Mouse (Mus musculus) liver, embryonic 16.5 days (tissue): ENCODE results near the gene Cd300lg. TPM values are rescaled to one million over a fixed set of nuclear protein-coding genes. Genes with fewer than 3 reads are reported as not detected.

ENCODE experiments used
- ATAC-seq: fragments of 200-750 bp; cut with Nextera tagmentation; 2 replicates; pipeline ENCODE4 v1.8.0; 2017; ENCODE audit warnings: low read depth, mild to moderate bottlenecking, moderate number of reproducible peaks, moderate library complexity
- H3K27ac ChIP-seq: fragments of 300-500 bp; sonication (generic); 2 replicates; pipeline ENCODE4 v1.5.1; 2014; ENCODE audit warnings: mild to moderate bottlenecking, low read length
- H3K27me3 ChIP-seq: fragments of 300-500 bp; sonication (generic); 2 replicates; pipeline ENCODE4 v1.6.1; 2014; ENCODE audit warnings: low read depth, low read length, mixed read lengths; ENCODE audit not compliant: control insufficient read depth, insufficient read depth
- H3K36me3 ChIP-seq: fragments of 300-500 bp; sonication (generic); 2 replicates; pipeline ENCODE4 v1.6.1; 2014; ENCODE audit warnings: mild to moderate bottlenecking; ENCODE audit not compliant: control insufficient read depth, insufficient read depth
- H3K4me1 ChIP-seq: fragments of 300-500 bp; sonication (generic); 2 replicates; pipeline ENCODE4 v1.6.1; 2014; ENCODE audit warnings: low read depth, low read length, mixed read lengths; ENCODE audit not compliant: control insufficient read depth
- H3K4me2 ChIP-seq: fragments of 300-500 bp; sonication (generic); 2 replicates; pipeline ENCODE4 v1.6.1; 2014; ENCODE audit warnings: low read depth, low read length, mixed read lengths
- H3K4me3 ChIP-seq: fragments of 300-500 bp; sonication (generic); 2 replicates; pipeline ENCODE4 v1.5.1; 2014; ENCODE audit warnings: low read depth, mild to moderate bottlenecking, low read length
- H3K9ac ChIP-seq: fragments of 300-500 bp; sonication (generic); 2 replicates; pipeline ENCODE4 v1.6.1; 2014; ENCODE audit warnings: low read depth, low read length
- H3K9me3 ChIP-seq: fragments of 300-500 bp; sonication (generic); replicated peaks from 2 replicates; pipeline ENCODE4 v1.6.1; 2016; ENCODE audit warnings: low read length; ENCODE audit not compliant: control insufficient read depth
- WGBS: fragments of 180-500 bp; shearing (Covaris S2); extraction: QIAGEN DNeasy Blood & Tissue Kit; methylation state at CpG from one replicate; pipeline ENCODE4 v1.1.7; 2014; ENCODE audit not compliant: insufficient replicate concordance; 5-methylcytosine and 5-hydroxymethylcytosine counted together
- polyA plus RNA-seq: library from polyadenylated mRNA; unstranded; fragments of >200 nt; fragmentation: Nextera tagmentation; extraction: Ambion mirVana; gene quantifications from 2 replicates; pipeline ENCODE4 v1.2.1, GENCODE M21; 2015

Gene Cd300lg
- polyA plus RNA-seq = 0.68 and 0.87 TPM in 2 replicates

DNA sequence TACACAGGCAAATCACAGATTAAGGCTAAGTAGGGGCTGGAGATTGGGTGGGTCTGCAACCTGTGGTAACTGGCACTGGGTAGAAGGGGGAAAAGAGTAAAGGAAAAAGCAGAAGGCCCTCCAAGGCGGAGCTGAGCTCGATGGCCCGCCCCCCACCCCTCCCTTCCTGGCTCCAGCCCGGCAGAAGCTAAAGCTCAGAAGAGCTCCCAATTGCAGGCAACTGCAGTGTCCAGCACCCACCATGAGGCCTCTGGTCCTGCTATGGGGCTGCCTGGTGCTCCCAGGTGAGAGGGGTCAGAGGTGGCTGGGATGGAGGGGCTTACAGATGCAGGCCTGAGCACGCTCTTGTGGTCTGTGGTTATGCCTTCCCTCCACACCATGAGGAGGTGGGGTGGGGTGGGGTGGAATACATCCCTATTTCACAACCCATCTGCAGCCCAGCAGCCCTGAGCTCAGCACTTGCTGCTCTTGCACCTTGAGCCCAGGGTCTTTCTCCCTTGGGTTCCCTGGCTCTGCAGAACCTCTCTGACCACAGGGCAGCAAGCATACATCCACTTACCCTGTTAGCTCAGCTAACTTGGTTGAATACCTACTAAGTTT, at the start of gene Cd300lg:
Cd300lg (plus strand) TSS at position 160 of the 600 bp plus-strand sequence.
- ATAC-seq = no peak
- 12% methylated on average over 5 of the region's 5 CpGs for WGBS
- Histone ChIP-seq H3K9ac (no peak within 1 kb of the TSS), H3K27me3 (no peaks in the 10 kb centered on the region), H3K4me2 (no peak within 1 kb of the TSS), H3K27ac (no peak within 1 kb of the TSS), H3K9me3 (no peaks in the 10 kb centered on the region), H3K36me3 (no peaks in the 10 kb centered on the region), H3K4me1 (no peaks in the 10 kb centered on the region; the same call in 1 of the 2 replicates), H3K4me3 (no peak within 1 kb of the TSS)

DNA sequence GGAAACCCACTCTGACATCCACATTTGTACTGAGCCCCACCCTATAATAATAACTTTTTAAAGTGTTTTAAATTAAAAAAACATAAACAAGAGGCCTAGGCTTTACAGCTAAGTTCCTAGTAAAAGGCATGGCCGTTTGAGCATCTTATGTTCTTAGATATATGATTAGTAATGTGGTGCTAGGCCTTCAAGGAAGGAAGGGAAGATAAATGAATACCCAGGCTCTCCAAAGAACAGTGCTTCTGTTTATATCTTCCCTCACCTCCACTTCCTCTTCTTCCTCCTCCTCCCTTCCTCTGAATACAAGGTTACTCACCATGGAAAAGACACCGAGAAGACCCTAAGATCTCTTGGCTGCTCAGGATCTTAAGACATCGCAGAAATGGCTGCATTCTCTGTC, 49.5 kb upstream of the Cd300lg start:
- 0 out of 2 replicates have a peak, but pooled peaks cover under 1% of the 10 kb centered on the region for H3K27me3 ChIP-seq
- ATAC-seq = no peak
- 48% methylated on average over 3 of the region's 3 CpGs for WGBS

DNA sequence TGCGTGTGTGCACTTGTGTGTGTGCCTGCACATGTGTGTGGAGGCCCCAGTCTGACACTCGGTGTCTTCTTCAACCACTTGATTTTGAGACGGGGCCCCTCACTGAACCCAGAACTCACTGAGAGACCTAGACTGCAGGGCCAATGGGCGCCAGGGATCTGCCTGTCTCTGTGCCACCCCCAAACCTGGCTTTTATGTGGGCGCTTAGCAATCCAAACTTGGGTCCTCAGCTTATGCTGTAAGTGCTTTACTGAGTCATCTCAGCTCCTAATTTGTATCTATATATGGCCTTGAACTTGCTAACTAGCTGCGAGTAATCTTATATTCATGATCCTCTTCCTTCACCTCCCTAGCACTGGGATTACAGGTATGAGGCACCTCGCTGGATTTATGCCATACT, 48.9 kb upstream of the Cd300lg start:
- Histone ChIP-seq H3K36me3 (no peaks in the 10 kb centered on the region), H3K27ac (no peak overlapping the region), H3K9ac (no peak overlapping the region), H3K4me1 (peaks cover 14% of the 10 kb centered on the region), H3K4me2 (no peak overlapping the region), H3K9me3 (no peaks in the 10 kb centered on the region), H3K27me3 (no peaks in the 10 kb centered on the region), H3K4me3 (no peak overlapping the region)
- ATAC-seq = no peak
- WGBS = 74% methylated on average over 7 of the region's 7 CpGs

More for the DNA sequence above, 49.5 kb upstream of the Cd300lg start:
- Histone ChIP-seq H3K36me3 (no peaks in the 10 kb centered on the region), H3K4me3 (no peak overlapping the region), H3K9ac (no peak overlapping the region), H3K9me3 (no peaks in the 10 kb centered on the region), H3K4me2 (no peak overlapping the region), H3K27ac (no peak overlapping the region), H3K4me1 (peaks cover 14% of the 10 kb centered on the region)

DNA sequence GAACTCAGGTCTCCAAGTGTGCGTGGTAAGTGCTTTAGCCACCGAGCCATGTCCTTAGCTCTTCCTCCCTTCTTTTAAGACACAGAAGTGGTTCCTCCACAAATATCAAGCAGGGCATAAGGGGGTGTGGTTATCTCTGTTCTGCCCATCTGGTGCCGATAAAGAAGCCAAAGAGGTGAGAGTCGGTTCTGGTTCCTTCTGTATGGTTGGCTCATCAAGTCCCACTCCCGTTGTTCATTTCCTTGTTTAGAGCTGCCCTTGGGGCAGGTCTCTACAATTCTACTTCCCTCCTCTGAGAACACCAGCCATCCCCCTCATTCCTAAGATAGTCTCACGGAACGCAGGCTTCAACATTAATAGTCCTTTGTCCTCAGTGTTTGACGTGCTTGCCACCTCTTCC, 47.2 kb upstream of the Cd300lg start:
- 29% methylated on average over 8 of the region's 8 CpGs for WGBS
- Histone ChIP-seq H3K27ac (peak overlapping the region; percentile 78), H3K9me3 (no peaks in the 10 kb centered on the region), H3K4me3 (peak overlapping the region; percentile 6; the same call in 1 of the 2 replicates), H3K9ac (no peak overlapping the region; the same call in 1 of the 2 replicates), H3K36me3 (no peaks in the 10 kb centered on the region), H3K4me1 (peaks cover 14% of the 10 kb centered on the region), H3K4me2 (peak overlapping the region; percentile 53), H3K27me3 (no peaks in the 10 kb centered on the region)
- peak; percentile 94 for ATAC-seq

DNA sequence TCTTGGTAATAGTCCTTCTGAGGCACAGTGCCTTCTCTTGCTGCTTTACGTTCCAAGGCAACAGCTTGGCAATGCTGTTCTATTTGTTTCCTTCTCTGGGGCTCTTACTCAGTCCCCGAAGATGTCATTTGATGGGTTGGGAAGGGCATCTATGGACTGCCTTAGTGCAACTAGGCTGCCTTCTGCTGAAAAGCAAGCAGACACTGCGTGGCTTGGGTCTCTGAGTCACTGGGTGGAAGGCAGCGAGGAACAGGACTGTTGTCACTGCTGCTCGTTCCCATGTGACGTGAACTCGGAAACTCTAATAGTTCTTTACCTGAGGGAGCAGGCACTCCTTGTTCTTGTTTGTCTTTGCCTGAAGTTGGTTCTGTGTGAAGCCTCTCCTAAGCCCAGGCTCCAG, 45.4 kb upstream of the Cd300lg start:
- WGBS = 82% methylated on average over 7 of the region's 7 CpGs
- H3K4me2 ChIP-seq = no peak overlapping the region
- H3K36me3 ChIP-seq = no peaks in the 10 kb centered on the region
- no peaks in the 10 kb centered on the region for H3K27me3 ChIP-seq
- no peak overlapping the region for H3K9ac ChIP-seq
- no peak for ATAC-seq
- H3K4me3 ChIP-seq = no peak overlapping the region
- H3K9me3 ChIP-seq = no peaks in the 10 kb centered on the region
- H3K27ac ChIP-seq = no peak overlapping the region
- peaks cover 14% of the 10 kb centered on the region for H3K4me1 ChIP-seq

DNA sequence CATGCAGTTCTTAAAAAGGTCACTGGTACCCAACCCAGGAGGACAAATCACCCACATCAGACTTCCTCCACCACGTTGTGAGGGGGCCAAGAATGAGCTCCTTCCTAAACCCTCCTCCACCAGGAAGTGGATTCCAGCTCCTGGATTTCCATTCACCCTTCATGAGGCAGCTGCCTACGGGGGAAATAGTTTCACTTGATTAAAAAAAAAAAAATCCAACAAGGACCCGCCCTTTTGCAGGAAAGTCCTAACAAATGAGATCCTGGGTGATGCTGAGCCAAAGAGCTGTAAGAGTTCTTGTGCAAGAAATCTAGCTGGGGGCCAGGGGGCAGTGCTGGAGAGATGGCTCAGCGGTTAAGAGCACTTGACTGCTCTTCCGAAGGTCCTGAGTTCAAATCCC, 43.1 kb upstream of the Cd300lg start:
- no peak for ATAC-seq
- no peaks in the 10 kb centered on the region for H3K36me3 ChIP-seq
- no peak overlapping the region for H3K4me3 ChIP-seq
- no peak overlapping the region for H3K27ac ChIP-seq
- no peak overlapping the region for H3K4me2 ChIP-seq
- 37% methylated on average over 5 of the region's 5 CpGs for WGBS
- no peaks in the 10 kb centered on the region for H3K9me3 ChIP-seq
- peaks cover 12% of the 10 kb centered on the region for H3K4me1 ChIP-seq
- H3K9ac ChIP-seq = no peak overlapping the region
- H3K27me3 ChIP-seq = no peaks in the 10 kb centered on the region

DNA sequence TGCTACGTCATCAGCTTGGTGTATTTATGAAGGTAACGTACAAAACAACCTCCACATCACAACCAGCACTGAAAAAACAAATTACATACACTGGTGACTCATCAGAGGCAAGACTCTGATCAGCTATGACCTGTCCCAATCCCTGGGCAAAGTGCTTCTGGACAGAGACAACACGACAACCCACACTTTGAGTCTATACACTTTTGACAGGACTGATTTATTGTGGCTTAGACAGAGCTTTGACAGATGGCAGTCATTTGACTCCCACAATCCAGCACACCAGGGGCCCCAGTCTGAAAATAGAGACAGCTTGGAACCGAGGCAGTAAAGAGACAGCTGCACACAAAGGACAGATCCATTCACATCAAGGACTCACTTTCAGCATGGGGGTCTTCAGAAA, 41.8 kb upstream of the Cd300lg start:
- no peak overlapping the region for H3K4me3 ChIP-seq
- H3K9me3 ChIP-seq = no peaks in the 10 kb centered on the region
- no peak overlapping the region for H3K9ac ChIP-seq
- no peak overlapping the region for H3K4me2 ChIP-seq
- no peak for ATAC-seq
- no peak overlapping the region for H3K27ac ChIP-seq
- WGBS = 47% methylated on average over 4 of the region's 4 CpGs
- H3K27me3 ChIP-seq = no peaks in the 10 kb centered on the region
- H3K36me3 ChIP-seq = no peaks in the 10 kb centered on the region
- peaks cover 3% of the 10 kb centered on the region; the same call in 1 of the 2 replicates for H3K4me1 ChIP-seq

DNA sequence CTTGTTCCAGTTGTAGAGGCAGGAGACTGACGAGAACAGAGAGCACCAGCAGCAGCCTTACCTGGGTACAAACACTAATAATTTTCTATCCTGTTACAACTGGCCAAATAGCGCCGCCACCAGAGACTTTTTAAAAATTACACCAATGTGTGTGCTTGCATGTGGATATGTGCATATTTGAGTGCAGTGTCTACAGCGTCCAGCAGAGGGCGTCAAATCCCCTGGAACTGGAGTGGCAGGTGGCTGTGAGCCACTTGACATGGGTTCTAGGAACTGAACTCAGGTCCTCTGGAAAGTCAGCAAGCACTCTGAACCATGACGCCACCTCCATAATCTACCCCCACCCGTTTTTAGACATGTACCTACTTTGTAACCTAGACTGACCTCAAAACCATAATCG, 37.1 kb upstream of the Cd300lg start:
- Histone ChIP-seq H3K27ac (no peak overlapping the region), H3K4me1 (no peaks in the 10 kb centered on the region), H3K36me3 (no peaks in the 10 kb centered on the region), H3K9ac (no peak overlapping the region), H3K4me2 (no peak overlapping the region), H3K4me3 (no peak overlapping the region), H3K9me3 (no peaks in the 10 kb centered on the region), H3K27me3 (no peaks in the 10 kb centered on the region)
- ATAC-seq = no peak
- WGBS = 70% methylated on average over 8 of the region's 8 CpGs

DNA sequence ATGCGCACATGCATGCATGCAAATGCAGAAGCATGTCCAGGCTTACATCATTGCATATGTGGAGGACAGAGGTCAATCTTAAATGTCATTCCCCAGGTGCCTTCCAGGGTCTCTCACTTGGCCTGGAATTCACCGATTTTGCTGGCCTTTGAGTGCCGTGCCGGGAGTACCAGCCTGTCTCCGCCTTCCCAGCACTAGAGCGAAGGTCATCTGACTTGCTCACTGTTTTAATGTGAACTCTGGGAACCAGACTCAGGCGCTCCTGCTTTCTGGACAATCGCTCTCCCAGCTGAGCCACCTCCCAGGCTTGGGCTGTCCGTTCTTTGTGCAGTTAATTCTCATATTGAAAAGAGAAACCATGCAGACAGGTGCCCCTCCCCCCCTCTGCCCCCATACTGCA, 35.0 kb upstream of the Cd300lg start:
- no peak overlapping the region for H3K4me2 ChIP-seq
- H3K36me3 ChIP-seq = no peaks in the 10 kb centered on the region
- no peak; the same call in 1 of the 2 replicates for ATAC-seq
- H3K4me1 ChIP-seq = no peaks in the 10 kb centered on the region
- H3K27ac ChIP-seq = no peak overlapping the region
- no peak overlapping the region for H3K9ac ChIP-seq
- whole genome bisulfite sequencing = 68% methylated on average over 9 of the region's 9 CpGs
- H3K4me3 ChIP-seq = no peak overlapping the region
- H3K9me3 ChIP-seq = no peaks in the 10 kb centered on the region
- no peaks in the 10 kb centered on the region for H3K27me3 ChIP-seq
